Mouse (Mus musculus) myocyte (in vitro differentiated cells): ENCODE results near the gene Acvrl1.

Source experiments
- CEBPB ChIP-seq: IDR thresholded peaks from 2 replicates; pipeline ENCODE4 v1.6.1; 2011; ENCODE audit warnings: mild to moderate bottlenecking, moderate library complexity; ENCODE audit not compliant: poor library complexity, insufficient read depth, severe bottlenecking
- E2F4 ChIP-seq: IDR thresholded peaks from one replicate; pipeline ENCODE4 v1.6.1; 2011; ENCODE audit warnings: mild to moderate bottlenecking, control low read depth, moderate library complexity; ENCODE audit not compliant: insufficient read depth
- MAX ChIP-seq: IDR thresholded peaks from one replicate; pipeline ENCODE4 v1.6.1; 2011; ENCODE audit warnings: low read depth, mild to moderate bottlenecking, control low read depth
- MYOD1 ChIP-seq, 3 experiments: IDR thresholded peaks; one replicate each; pipeline ENCODE4 v1.6.1; 2011; ENCODE audit warnings: control low read depth in 2 of 3, low read depth in 2 of 3, mild to moderate bottlenecking in 2 of 3, moderate library complexity in 1 of 3; ENCODE audit not compliant: insufficient read length in 2 of 3, control insufficient read depth in 1 of 3
- MYOG ChIP-seq, 3 experiments: IDR thresholded peaks; one replicate each; pipeline ENCODE4 v1.6.1; 2011; ENCODE audit warnings: control low read depth in 2 of 3, low read depth in 2 of 3, mild to moderate bottlenecking in 2 of 3; ENCODE audit not compliant: insufficient read length in 2 of 3, control insufficient read depth in 1 of 3, insufficient read depth in 1 of 3
- POLR2A ChIP-seq: IDR thresholded peaks from one replicate; pipeline ENCODE4 v1.6.1; 2011; ENCODE audit warnings: low read depth, mild to moderate bottlenecking, control low read depth, moderate library complexity; ENCODE audit not compliant: insufficient read length
- POLR2AphosphoS2 ChIP-seq: IDR thresholded peaks from one replicate; pipeline ENCODE4 v1.6.1; 2011; ENCODE audit warnings: low read depth, control low read depth; ENCODE audit not compliant: insufficient read length
- REST ChIP-seq: IDR thresholded peaks from one replicate; pipeline ENCODE4 v1.6.1; 2011; ENCODE audit warnings: mild to moderate bottlenecking, control low read depth, moderate library complexity; ENCODE audit not compliant: insufficient read depth, insufficient read length
- SRF ChIP-seq: IDR thresholded peaks from one replicate; pipeline ENCODE4 v1.6.1; 2011; ENCODE audit warnings: low read depth; ENCODE audit not compliant: control insufficient read depth, insufficient read length
- TCF12 ChIP-seq: IDR thresholded peaks from one replicate; pipeline ENCODE4 v1.6.1; 2011; ENCODE audit warnings: mild to moderate bottlenecking, control low read depth; ENCODE audit not compliant: poor library complexity, insufficient read depth, severe bottlenecking
- TCF3 ChIP-seq: IDR thresholded peaks from one replicate; pipeline ENCODE4 v1.6.1; 2011; ENCODE audit warnings: low read depth, control low read depth; ENCODE audit not compliant: insufficient read length
- USF1 ChIP-seq: IDR thresholded peaks from one replicate; pipeline ENCODE4 v1.6.1; 2011; ENCODE audit warnings: low read depth, mild to moderate bottlenecking, control low read depth, moderate library complexity

DNA sequence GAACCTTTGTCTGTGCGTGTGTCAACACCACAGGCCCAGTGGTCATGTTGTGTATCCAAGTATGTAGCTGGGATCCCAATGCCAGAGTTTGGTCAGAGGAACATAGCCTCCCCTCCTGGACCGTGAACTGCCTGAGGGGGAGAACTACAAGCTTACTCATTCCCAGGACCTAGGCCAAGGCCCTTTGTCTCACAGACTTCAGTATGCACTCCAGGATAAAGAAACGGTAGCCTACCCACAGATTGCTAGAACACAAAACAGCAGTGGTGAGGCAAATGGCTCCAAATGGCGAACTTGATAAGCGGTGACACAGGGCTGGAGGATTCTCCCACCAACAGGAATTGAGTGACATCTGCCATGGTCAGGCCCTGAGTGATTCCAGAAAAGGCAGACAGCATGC is 35.5 kb downstream of the Acvrl1 start:
- TF ChIP-seq USF1 (no peak), POLR2A (no peak), E2F4 (no peak), CEBPB (no peak), MYOD1 (IDR thresholded peaks at IDR 0.05; ENCODE audit: control insufficient read depth in 1 of 3, insufficient read length in 2 of 3, low read depth in 2 of 3) (no peak), MYOG (IDR thresholded peaks at IDR 0.05; ENCODE audit: control insufficient read depth in 1 of 3, insufficient read depth in 1 of 3, insufficient read length in 2 of 3, low read depth in 2 of 3) (no peak), REST (no peak), MAX (no peak), TCF3 (no peak), TCF12 (no peak), POLR2AphosphoS2 (no peak), SRF (no peak)
